Mouse (Mus musculus) frontal cortex, postnatal 14 days (tissue): ENCODE data around the gene Gse1.

Source experiments
- DNase-seq, 2 experiments: peaks; one replicate each; pipeline ENCODE4 v3.0.0; 2022; ENCODE audit warnings: low spot score in 2 of 2

Gene Gse1

GRCm38 (mm10) chr8:120616663-120617626, 388.7 kb downstream of the Gse1 start:
- no peak for DNase-seq

- peak in 1 of 2 experiments; percentile 63 for DNase-seq
Measured at GRCm38 (mm10) chr8:120618110-120618509, 389.9 kb downstream of the Gse1 start.

- no peak for DNase-seq
Measured at GRCm38 (mm10) chr8:120619235-120620180, 391.3 kb downstream of the Gse1 start.

GRCm38 (mm10) chr8:120620441-120620840, 392.2 kb downstream of the Gse1 start:
- DNase-seq = no peak

- no peak for DNase-seq
Measured at GRCm38 (mm10) chr8:120622161-120622560, 393.9 kb downstream of the Gse1 start.

GRCm38 (mm10) chr8:120623608-120624007, 395.4 kb downstream of the Gse1 start:
- DNase-seq = no peak

GRCm38 (mm10) chr8:120626461-120626860, 398.2 kb downstream of the Gse1 start:
- DNase-seq = no peak

GRCm38 (mm10) chr8:120627298-120627697, 399.0 kb downstream of the Gse1 start:
- no peak for DNase-seq

- DNase-seq = no peak
Measured at GRCm38 (mm10) chr8:120630031-120630430, 401.8 kb downstream of the Gse1 start.

GRCm38 (mm10) chr8:120630848-120631247, 402.6 kb downstream of the Gse1 start:
- DNase-seq = no peak
